Mouse (Mus musculus) fat pad, adult 2 months (tissue): ENCODE data around the gene Nfasc.

ENCODE experiments used
- DNase-seq: peaks from one replicate; pipeline ENCODE4 v3.0.0-alpha.2; 2011; ENCODE audit warnings: low read depth, low spot score; ENCODE audit errors: extremely low read depth

Nfasc gene

GRCm38 (mm10) chr1:132586679-132587201, 154.9 kb downstream of the Nfasc start:
- no peak for DNase-seq

- DNase-seq: no peak
These were observed 156.2 kb downstream of the Nfasc start for GRCm38 (mm10) chr1:132585376-132585775.

- DNase-seq: no peak
These were observed 158.5 kb downstream of the Nfasc start for GRCm38 (mm10) chr1:132582998-132583604.

- no peak for DNase-seq
These were observed 159.5 kb downstream of the Nfasc start for GRCm38 (mm10) chr1:132581845-132582839.

- no peak for DNase-seq
These were observed 161.5 kb downstream of the Nfasc start for GRCm38 (mm10) chr1:132580063-132580462.

- DNase-seq: no peak
These were observed 164.8 kb downstream of the Nfasc start for GRCm38 (mm10) chr1:132576845-132577244.

GRCm38 (mm10) chr1:132572851-132573250, 168.7 kb downstream of the Nfasc start:
- DNase-seq: no peak

- DNase-seq: no peak
These were observed 170.0 kb downstream of the Nfasc start for GRCm38 (mm10) chr1:132571613-132572012.

- DNase-seq: no peak
These were observed 170.7 kb downstream of the Nfasc start for GRCm38 (mm10) chr1:132570906-132571305.

- DNase-seq: no peak
These were observed 171.4 kb downstream of the Nfasc start for GRCm38 (mm10) chr1:132570068-132570780.

- no peak for DNase-seq
These were observed 172.1 kb downstream of the Nfasc start for GRCm38 (mm10) chr1:132569516-132569915.

- DNase-seq: peak; percentile 88
These were observed 174.1 kb downstream of the Nfasc start for GRCm38 (mm10) chr1:132567336-132568125.

GRCm38 (mm10) chr1:132565766-132566165, 175.8 kb downstream of the Nfasc start:
- no peak for DNase-seq

- DNase-seq: no peak
These were observed 176.7 kb downstream of the Nfasc start for GRCm38 (mm10) chr1:132564946-132565345.

- DNase-seq: no peak
These were observed 179.2 kb downstream of the Nfasc start for GRCm38 (mm10) chr1:132562337-132562795.

- peak; percentile 77 for DNase-seq
These were observed 180.5 kb downstream of the Nfasc start for GRCm38 (mm10) chr1:132560907-132561700.

- no peak for DNase-seq
These were observed 182.6 kb downstream of the Nfasc start for GRCm38 (mm10) chr1:132559045-132559444.

- no peak for DNase-seq
These were observed 183.5 kb downstream of the Nfasc start for GRCm38 (mm10) chr1:132557901-132558631.

- no peak for DNase-seq
These were observed 197.8 kb downstream of the Nfasc start for GRCm38 (mm10) chr1:132543789-132544188.
